Mouse (Mus musculus): Measurements from ENCODE around the gene 4933402E13Rik. TPM values are rescaled to one million over a fixed set of nuclear protein-coding genes. Genes with fewer than 3 reads are reported as not detected.

Gene 4933402E13Rik
- not detected in 2 replicates for polyA plus RNA-seq (2015; fragmentation: Nextera tagmentation; extraction: Ambion mirVana)

DNA sequence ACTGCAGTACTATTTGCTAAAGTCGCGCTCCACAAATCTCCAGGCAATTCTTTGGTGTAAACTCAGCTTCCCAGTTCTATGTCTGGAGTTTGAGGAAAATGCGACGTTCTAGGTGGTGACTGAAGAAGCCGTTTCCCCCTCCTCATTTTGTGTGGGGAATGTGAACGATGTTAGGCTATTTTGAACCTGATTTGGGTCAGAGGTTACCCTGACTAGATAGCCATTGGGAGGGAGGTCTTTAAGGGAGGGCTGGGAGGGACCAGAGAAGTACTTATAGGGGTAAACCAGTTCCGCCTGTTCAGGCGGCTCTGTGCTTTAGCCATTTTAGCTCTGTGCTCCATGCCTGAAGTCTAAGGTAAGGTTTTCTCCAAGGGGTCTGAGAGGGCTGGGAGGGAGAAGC, at the start of gene 4933402E13Rik:
Gene 4933402E13Rik, plus strand, starts transcription at position 301 of the 400 bp plus-strand sequence.
- H3K27ac ChIP-seq (replicated peaks), result no peak within 1 kb of the TSS
- no peak within 1 kb of the TSS for H3K4me2 ChIP-seq
- H3K4me3 ChIP-seq (replicated peaks), result no peak within 1 kb of the TSS
- no peaks in the 10 kb centered on the region for H3K36me3 ChIP-seq (replicated peaks)
- no peaks in the 10 kb centered on the region for H3K4me1 ChIP-seq (replicated peaks)
- H3K9me3 ChIP-seq (replicated peaks), result no peaks in the 10 kb centered on the region
- ATAC-seq (ENCODE audit: insufficient read depth), result no peak
- H3K9ac ChIP-seq, result no peak within 1 kb of the TSS
- H3K27me3 ChIP-seq, result no peaks in the 10 kb centered on the region
- 63% methylated on average over 8 of the region's 8 CpGs for WGBS (ENCODE audit: insufficient replicate concordance)

Other genes with a start within 250 kb of the 4933402E13Rik start
- gene 4931400O07Rik, start 184.5 kb downstream of the 4933402E13Rik start, polyA plus RNA-seq (2015; fragmentation: Nextera tagmentation; extraction: Ambion mirVana), result not detected in 2 replicates